Mouse (Mus musculus): ENCODE results near the gene Hinfp. TPM values are rescaled to one million over a fixed set of nuclear protein-coding genes. Genes with fewer than 3 reads are reported as not detected.

Hinfp gene
- polyA plus RNA-seq, 1 experiment from 2014 or later = 23.2 TPM

GRCm38 (mm10) chr9:44261388-44261787 lies 44.1 kb downstream of the Hinfp start:
- ATAC-seq (ENCODE audit: low read depth) = no peak
- Histone ChIP-seq H3K36me3 (ENCODE audit: control insufficient read depth, insufficient read depth, low read length) (no peaks in the 10 kb centered on the region), H3K27me3 (ENCODE audit: control insufficient read depth, insufficient read depth, low read length) (no peaks in the 10 kb centered on the region), H3K4me3 (ENCODE audit: low read depth, low read length) (no peak overlapping the region), H3K27ac (ENCODE audit: low read depth, low read length) (no peak overlapping the region), H3K9ac (replicated peaks; ENCODE audit: low read depth, low read length) (no peak overlapping the region), H3K9me3 (ENCODE audit: control insufficient read depth, low read length) (no peaks in the 10 kb centered on the region), H3K4me1 (ENCODE audit: control insufficient read depth, insufficient read depth, low read length) (no peaks in the 10 kb centered on the region), H3K4me2 (ENCODE audit: low read depth, low read length) (no peak overlapping the region)
- 75% methylated on average over 14 of the region's 14 CpGs for WGBS

DNA sequence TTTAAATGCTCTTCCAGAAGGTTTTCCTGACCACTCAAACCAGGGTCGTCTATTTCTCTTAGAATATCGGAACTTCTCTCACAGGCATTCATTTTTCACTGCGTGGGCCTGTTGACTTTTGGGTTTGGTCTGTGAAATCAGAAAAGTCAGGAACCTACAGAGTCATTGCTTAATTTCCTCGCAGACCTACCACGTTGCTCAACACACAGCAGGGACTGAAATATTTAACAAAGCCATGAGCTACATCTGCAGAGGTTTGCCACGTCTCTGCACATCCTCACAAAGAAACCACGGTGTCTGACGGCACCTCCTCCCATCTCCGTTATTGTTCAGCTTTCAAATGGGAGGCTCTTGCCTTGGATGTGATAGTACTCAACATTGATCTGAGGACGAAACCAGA lies 46.5 kb downstream of the Hinfp start:
- WGBS = 78% methylated on average over 10 of the region's 10 CpGs
- no peak overlapping the region for H3K9ac ChIP-seq (replicated peaks; ENCODE audit: low read depth, low read length)
- ATAC-seq (ENCODE audit: low read depth) = no peak
- no peak overlapping the region for H3K27ac ChIP-seq (ENCODE audit: low read depth, low read length)
- no peaks in the 10 kb centered on the region for H3K27me3 ChIP-seq (ENCODE audit: control insufficient read depth, insufficient read depth, low read length)
- no peaks in the 10 kb centered on the region for H3K36me3 ChIP-seq (ENCODE audit: control insufficient read depth, insufficient read depth, low read length)
- no peak overlapping the region for H3K4me2 ChIP-seq (ENCODE audit: low read depth, low read length)
- H3K4me1 ChIP-seq (ENCODE audit: control insufficient read depth, insufficient read depth, low read length) = peaks cover 13% of the 10 kb centered on the region
- no peaks in the 10 kb centered on the region for H3K9me3 ChIP-seq (ENCODE audit: control insufficient read depth, low read length)
- H3K4me3 ChIP-seq (ENCODE audit: low read depth, low read length) = no peak overlapping the region

GRCm38 (mm10) chr9:44256213-44256612 lies 49.3 kb downstream of the Hinfp start:
- no peak overlapping the region for H3K27ac ChIP-seq (ENCODE audit: low read depth, low read length)
- ATAC-seq (ENCODE audit: low read depth) = no peak
- WGBS = 76% methylated on average over 8 of the region's 8 CpGs

DNA sequence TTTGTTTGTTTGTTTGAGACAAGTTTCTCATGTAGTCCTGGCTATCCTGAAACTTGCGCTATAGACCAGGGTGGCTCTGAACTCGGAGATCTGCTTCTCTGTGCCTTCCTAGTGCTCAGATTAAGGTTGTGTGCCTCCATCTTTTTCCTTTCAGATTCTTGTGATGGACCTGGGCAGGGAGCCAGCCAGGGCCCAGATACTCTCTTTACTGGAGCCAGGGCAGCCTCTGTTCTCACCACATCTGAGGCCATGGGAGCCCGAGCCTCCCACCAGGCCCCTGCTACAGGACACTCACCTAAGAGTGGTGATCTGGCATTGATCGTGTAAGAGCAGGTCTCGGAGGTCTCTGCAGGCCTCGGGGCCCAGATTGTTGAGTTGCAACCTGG lies 50.3 kb downstream of the Hinfp start:
- H3K9ac ChIP-seq (replicated peaks; ENCODE audit: low read depth, low read length) = no peak overlapping the region
- peak overlapping the region; percentile 40; the same call in 1 of the 2 replicates for H3K27ac ChIP-seq (ENCODE audit: low read depth, low read length)
- H3K36me3 ChIP-seq (ENCODE audit: control insufficient read depth, insufficient read depth, low read length) = no peaks in the 10 kb centered on the region
- no peak overlapping the region for H3K4me3 ChIP-seq (ENCODE audit: low read depth, low read length)
- no peaks in the 10 kb centered on the region for H3K27me3 ChIP-seq (ENCODE audit: control insufficient read depth, insufficient read depth, low read length)
- H3K4me2 ChIP-seq (ENCODE audit: low read depth, low read length) = no peak overlapping the region
- WGBS = 54% methylated on average over 6 of the region's 6 CpGs
- peaks cover 20% of the 10 kb centered on the region for H3K4me1 ChIP-seq (ENCODE audit: control insufficient read depth, insufficient read depth, low read length)
- H3K9me3 ChIP-seq (ENCODE audit: control insufficient read depth, low read length) = no peaks in the 10 kb centered on the region
- ATAC-seq (ENCODE audit: low read depth) = 0 out of 2 replicates have a peak, but pooled peaks have one; percentile 26

More at GRCm38 (mm10) chr9:44256213-44256612, 49.3 kb downstream of the Hinfp start:
- no peaks in the 10 kb centered on the region for H3K9me3 ChIP-seq (ENCODE audit: control insufficient read depth, low read length)
- no peaks in the 10 kb centered on the region for H3K27me3 ChIP-seq (ENCODE audit: control insufficient read depth, insufficient read depth, low read length)
- no peaks in the 10 kb centered on the region for H3K36me3 ChIP-seq (ENCODE audit: control insufficient read depth, insufficient read depth, low read length)
- no peak overlapping the region for H3K9ac ChIP-seq (replicated peaks; ENCODE audit: low read depth, low read length)
- H3K4me2 ChIP-seq (ENCODE audit: low read depth, low read length) = no peak overlapping the region
- H3K4me1 ChIP-seq (ENCODE audit: control insufficient read depth, insufficient read depth, low read length) = peaks cover 20% of the 10 kb centered on the region
- H3K4me3 ChIP-seq (ENCODE audit: low read depth, low read length) = no peak overlapping the region

DNA sequence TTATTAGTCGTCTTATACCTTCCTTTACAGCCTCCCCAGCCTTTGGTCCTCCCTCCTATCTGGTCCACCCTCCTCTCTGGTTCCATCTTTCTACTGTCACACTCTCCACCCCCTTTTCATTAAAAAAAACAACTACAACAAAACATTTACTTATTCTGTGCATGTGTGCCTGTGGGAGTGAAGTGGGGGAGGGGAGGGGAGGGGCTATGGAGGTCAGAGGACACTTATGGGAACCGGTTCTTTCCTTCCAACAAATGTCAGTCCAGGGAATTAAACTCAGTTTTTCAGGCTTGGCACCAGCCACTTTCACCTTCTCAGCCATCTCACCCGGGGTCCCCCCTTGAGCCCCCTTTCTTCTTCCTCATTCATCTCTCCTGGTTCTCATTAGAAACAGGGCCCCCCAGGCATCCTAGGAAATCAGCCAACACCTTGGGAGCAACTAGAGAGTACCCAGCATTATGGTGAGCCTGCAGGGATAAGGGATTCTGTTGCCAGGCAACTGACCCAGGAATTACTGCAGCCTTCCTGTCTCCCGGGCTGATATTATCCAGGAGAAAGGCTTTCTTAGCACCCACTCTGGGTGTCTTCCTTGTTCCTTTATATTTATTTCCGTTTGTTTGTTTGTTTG lies 50.8 kb downstream of the Hinfp start:
- H3K9ac ChIP-seq (replicated peaks; ENCODE audit: low read depth, low read length) = no peak overlapping the region
- H3K9me3 ChIP-seq (ENCODE audit: control insufficient read depth, low read length) = no peaks in the 10 kb centered on the region
- H3K27ac ChIP-seq (ENCODE audit: low read depth, low read length) = peak overlapping the region; percentile 40; the same call in 1 of the 2 replicates
- peaks cover 20% of the 10 kb centered on the region for H3K4me1 ChIP-seq (ENCODE audit: control insufficient read depth, insufficient read depth, low read length)
- no peaks in the 10 kb centered on the region for H3K36me3 ChIP-seq (ENCODE audit: control insufficient read depth, insufficient read depth, low read length)
- no peak; the same call in none of the 2 replicates for ATAC-seq (ENCODE audit: low read depth)
- H3K4me3 ChIP-seq (ENCODE audit: low read depth, low read length) = no peak overlapping the region
- WGBS = 3% methylated on average over 5 of the region's 5 CpGs
- no peak overlapping the region for H3K4me2 ChIP-seq (ENCODE audit: low read depth, low read length)
- no peaks in the 10 kb centered on the region for H3K27me3 ChIP-seq (ENCODE audit: control insufficient read depth, insufficient read depth, low read length)

DNA sequence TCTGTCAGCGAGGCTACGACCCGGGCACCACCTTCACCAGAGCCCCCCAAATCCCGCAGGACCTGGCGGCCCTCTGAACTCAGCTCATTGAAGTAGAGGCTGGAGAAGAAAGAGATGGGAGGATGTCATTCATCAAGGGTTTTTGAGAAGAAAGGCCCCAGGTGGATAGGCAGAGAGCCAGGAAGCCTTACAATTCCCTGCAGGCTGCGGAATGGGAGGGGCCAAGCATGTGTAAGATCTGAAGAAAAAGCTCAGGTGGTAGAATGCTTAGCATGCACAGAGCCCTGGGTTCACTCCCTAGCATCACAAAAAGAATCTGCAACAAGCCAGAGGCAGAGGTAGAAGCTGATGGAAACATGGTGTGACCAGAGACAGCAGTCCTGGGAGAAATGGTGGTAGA lies 52.0 kb downstream of the Hinfp start:
- ATAC-seq (ENCODE audit: low read depth) = no peak
- H3K4me1 ChIP-seq (ENCODE audit: control insufficient read depth, insufficient read depth, low read length) = peaks cover 20% of the 10 kb centered on the region
- H3K36me3 ChIP-seq (ENCODE audit: control insufficient read depth, insufficient read depth, low read length) = no peaks in the 10 kb centered on the region
- H3K4me2 ChIP-seq (ENCODE audit: low read depth, low read length) = no peak overlapping the region
- no peak overlapping the region for H3K27ac ChIP-seq (ENCODE audit: low read depth, low read length)
- H3K27me3 ChIP-seq (ENCODE audit: control insufficient read depth, insufficient read depth, low read length) = no peaks in the 10 kb centered on the region
- H3K9ac ChIP-seq (replicated peaks; ENCODE audit: low read depth, low read length) = no peak overlapping the region
- 77% methylated on average over 6 of the region's 6 CpGs for WGBS
- no peak overlapping the region for H3K4me3 ChIP-seq (ENCODE audit: low read depth, low read length)
- no peaks in the 10 kb centered on the region for H3K9me3 ChIP-seq (ENCODE audit: control insufficient read depth, low read length)

DNA sequence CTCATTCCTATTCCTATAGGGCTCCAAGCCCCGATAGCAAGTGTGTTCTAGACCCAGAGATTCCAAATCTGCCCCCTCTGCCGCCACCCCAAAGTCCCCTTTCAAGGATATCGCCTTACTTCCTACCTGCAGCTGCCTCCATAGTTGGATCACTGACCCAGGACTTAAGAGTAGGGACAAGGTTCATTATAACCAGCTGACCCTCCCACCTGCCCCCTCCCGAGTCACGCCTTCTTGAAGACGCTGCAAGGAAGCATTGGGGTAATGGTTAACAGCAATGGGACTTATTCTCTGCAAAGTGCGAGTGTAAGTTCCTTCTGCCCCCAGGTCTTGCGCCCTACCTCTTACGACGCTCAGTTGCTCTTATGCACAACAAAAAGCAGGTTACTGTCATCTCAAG lies 54.2 kb downstream of the Hinfp start, which contains the start of gene Pdzd3:
Gene Pdzd3, minus strand, starts transcription at position 158 of the 400 bp plus-strand sequence.
- WGBS = 84% methylated on average over 10 of the region's 10 CpGs
- Histone ChIP-seq H3K27me3 (ENCODE audit: control insufficient read depth, insufficient read depth, low read length) (no peaks in the 10 kb centered on the region), H3K9me3 (ENCODE audit: control insufficient read depth, low read length) (no peaks in the 10 kb centered on the region), H3K4me3 (ENCODE audit: low read depth, low read length) (no peak within 1 kb of the TSS), H3K27ac (ENCODE audit: low read depth, low read length) (no peak within 1 kb of the TSS), H3K4me1 (ENCODE audit: control insufficient read depth, insufficient read depth, low read length) (peaks cover 20% of the 10 kb centered on the region), H3K4me2 (ENCODE audit: low read depth, low read length) (no peak within 1 kb of the TSS), H3K9ac (replicated peaks; ENCODE audit: low read depth, low read length) (no peak within 1 kb of the TSS), H3K36me3 (ENCODE audit: control insufficient read depth, insufficient read depth, low read length) (no peaks in the 10 kb centered on the region)
- ATAC-seq (ENCODE audit: low read depth) = no peak

DNA sequence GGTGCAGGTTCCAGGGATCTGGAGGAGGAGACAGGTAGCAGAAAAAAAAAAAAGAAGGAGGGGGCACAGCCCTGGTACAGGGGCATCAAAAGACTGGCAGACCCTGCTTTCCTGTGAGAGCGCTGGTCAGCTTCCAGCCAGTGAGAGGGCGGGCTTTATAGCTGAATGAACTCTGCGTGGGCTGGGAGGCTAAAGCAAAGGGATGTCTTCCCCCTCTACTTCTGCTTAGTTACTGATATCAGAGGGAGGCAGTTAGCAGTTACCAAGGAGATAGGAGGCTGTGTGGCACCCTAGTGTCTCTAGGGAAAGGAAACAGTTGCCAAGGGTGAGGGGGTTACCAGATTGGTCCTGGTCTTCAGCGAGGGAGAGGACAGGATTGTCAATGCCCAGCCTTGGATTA lies 55.0 kb downstream of the Hinfp start:
- 35% methylated on average over 4 of the region's 4 CpGs for WGBS
- Histone ChIP-seq H3K9ac (replicated peaks; ENCODE audit: low read depth, low read length) (no peak overlapping the region), H3K4me2 (ENCODE audit: low read depth, low read length) (no peak overlapping the region), H3K27ac (ENCODE audit: low read depth, low read length) (no peak overlapping the region), H3K9me3 (ENCODE audit: control insufficient read depth, low read length) (no peaks in the 10 kb centered on the region), H3K4me1 (ENCODE audit: control insufficient read depth, insufficient read depth, low read length) (peaks cover 16% of the 10 kb centered on the region), H3K27me3 (ENCODE audit: control insufficient read depth, insufficient read depth, low read length) (no peaks in the 10 kb centered on the region), H3K4me3 (ENCODE audit: low read depth, low read length) (no peak overlapping the region), H3K36me3 (ENCODE audit: control insufficient read depth, insufficient read depth, low read length) (no peaks in the 10 kb centered on the region)
- ATAC-seq (ENCODE audit: low read depth) = peak; percentile 33; the same call in 1 of the 2 replicates

DNA sequence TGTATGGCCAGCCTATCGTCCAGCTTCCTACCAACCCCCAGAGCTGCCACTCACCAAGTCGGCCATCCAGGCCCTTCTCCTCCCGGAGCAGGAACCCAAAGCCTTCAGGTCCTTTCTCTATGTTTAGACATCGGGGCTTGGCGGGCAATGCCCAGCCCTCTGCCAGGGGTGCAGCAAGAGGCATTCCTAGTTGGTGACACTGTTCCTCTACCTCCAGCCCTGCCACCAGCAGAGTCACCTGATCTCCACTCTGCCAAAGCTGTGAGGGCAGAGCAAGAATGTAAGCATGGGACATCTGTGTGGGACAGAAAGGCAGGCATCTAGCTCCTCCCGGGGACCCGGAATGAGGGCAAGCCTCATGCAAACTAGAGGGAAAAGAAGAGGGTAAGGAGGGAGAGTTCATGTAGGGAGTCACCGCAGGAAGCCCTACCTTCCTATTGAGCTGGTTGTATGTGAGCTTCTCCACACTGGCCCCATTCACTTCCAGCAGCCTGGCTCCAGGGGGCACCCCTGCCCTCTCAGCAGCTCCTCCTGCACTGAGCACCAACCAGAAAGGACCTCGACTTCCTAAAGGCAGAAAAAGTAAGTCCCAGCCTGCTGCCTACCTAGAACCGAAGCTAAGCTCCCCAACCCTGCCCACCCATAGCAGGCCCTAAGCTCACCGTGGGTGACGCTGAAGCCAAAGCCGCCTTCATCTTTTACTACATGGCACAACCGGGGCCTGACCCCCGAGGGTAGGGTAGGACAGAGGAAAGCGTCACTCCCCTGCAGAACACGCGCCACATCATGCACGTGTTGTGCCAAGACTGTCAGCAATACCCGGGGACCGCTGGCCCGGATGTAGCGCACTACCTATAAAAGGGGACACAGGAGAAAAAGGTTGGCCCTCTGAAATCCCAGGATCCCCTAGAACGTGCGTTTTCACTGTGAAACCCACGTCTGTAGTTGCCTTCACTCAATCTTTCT lies 56.0 kb downstream of the Hinfp start:
- 0 out of 2 replicates have a peak, but pooled peaks have one; percentile 57 for ATAC-seq (ENCODE audit: low read depth)
- Histone ChIP-seq H3K4me1 (ENCODE audit: control insufficient read depth, insufficient read depth, low read length) (peaks cover 10% of the 10 kb centered on the region), H3K4me2 (ENCODE audit: low read depth, low read length) (no peak overlapping the region), H3K27me3 (ENCODE audit: control insufficient read depth, insufficient read depth, low read length) (no peaks in the 10 kb centered on the region), H3K4me3 (ENCODE audit: low read depth, low read length) (no peak overlapping the region), H3K27ac (ENCODE audit: low read depth, low read length) (peak overlapping the region; percentile 12; the same call in 1 of the 2 replicates), H3K36me3 (ENCODE audit: control insufficient read depth, insufficient read depth, low read length) (no peaks in the 10 kb centered on the region), H3K9ac (replicated peaks; ENCODE audit: low read depth, low read length) (no peak overlapping the region), H3K9me3 (ENCODE audit: control insufficient read depth, low read length) (no peaks in the 10 kb centered on the region)
- WGBS = 55% methylated on average over 26 of the region's 26 CpGs

Data from neural tube, embryonic 14.5 days (tissue).